Mouse (Mus musculus) neural tube, embryonic 15.5 days (tissue): ENCODE results near the gene Metap1. TPM values are rescaled to one million over a fixed set of nuclear protein-coding genes. Genes with fewer than 3 reads are reported as not detected.

Experiments
- microRNA counts: library from miRNA; unstranded; fragments of <30 nt; microRNA quantifications from one replicate; lab custom pipeline; 2016
- microRNA-seq: library from miRNA; unstranded; fragments of <30 nt; microRNA quantifications from one replicate; pipeline ENCODE4, GENCODE M21; 2017
- polyA plus RNA-seq: library from polyadenylated mRNA; unstranded; fragments of >200 nt; fragmentation: Nextera tagmentation; extraction: Ambion mirVana; gene quantifications from 2 replicates; pipeline ENCODE4 v1.2.1, GENCODE M21; 2015

Gene Metap1
- polyA plus RNA-seq, 1 experiment from 2014 or later = 47.0 TPM

MicroRNAs encoded within 50 kb of the gene (microRNA counts, 519-probe panel; counts per million panel counts)
- 1,774 counts per million, percentile 30 among the panel's probes with 10 or more counts for microRNA mmu-miR-1956 (lab: Ali Mortazavi, UCI)

Small RNA genes lying within 50 kb of the gene (microRNA-seq; reads per million reads assigned to microRNA genes)
- gene Mir1956 = not detected

Other genes starting within 250 kb of the Metap1 start
- 3.2 and 6.4 TPM in 2 replicates for gene Adh1, start 228.5 kb downstream of the Metap1 start, polyA plus RNA-seq
- 0.12 TPM in 1 of 2 replicates, not detected in the other for gene Adh6a, start 176.2 kb downstream of the Metap1 start, polyA plus RNA-seq
- gene Adh6b, start 147.7 kb downstream of the Metap1 start, polyA plus RNA-seq = 0.31 and 0.55 TPM in 2 replicates
- gene Adh4, start 74.0 kb downstream of the Metap1 start, polyA plus RNA-seq = not detected in 2 replicates
- gene Adh5, start 46.4 kb downstream of the Metap1 start, polyA plus RNA-seq = 179 and 188 TPM in 2 replicates
- 320 and 328 TPM in 2 replicates for gene Eif4e, start 36.7 kb upstream of the Metap1 start, polyA plus RNA-seq